Mouse (Mus musculus) neutrophil, adult 59 days (primary cell): ENCODE data around the gene Zmym4. TPM values are rescaled to one million over a fixed set of nuclear protein-coding genes. Genes with fewer than 3 reads are reported as not detected.

Experiments used
- total RNA-seq, 2 experiments: library from RNA; stranded (reverse); gene quantifications; 1 replicate in 1 of 2; 2 replicates in 1 of 2; pipeline ENCODE4 v1.2.4; 2023

Gene Zmym4
- total RNA-seq = 10 to 100 TPM; 10.3 to 12.3 TPM

GRCm38 (mm10) chr4:126967864-126968821, at the start of gene Zmym4:
Gene Zmym4, minus strand, starts transcription at chr4:126968135.

Other genes starting within 250 kb of the Zmym4 start
- not detected for gene Tfap2e, start 231.9 kb downstream of the Zmym4 start, total RNA-seq
- 10 to 100 TPM; 14.2 to 15.0 TPM for gene Ncdn, start 214.7 kb downstream of the Zmym4 start, total RNA-seq
- gene AU040320, start 214.6 kb downstream of the Zmym4 start, total RNA-seq = 10 to 100 TPM; 48.6 to 58.5 TPM
- 100 to 1,000 TPM; 348 to 397 TPM for gene Sfpq, start 53.2 kb upstream of the Zmym4 start, total RNA-seq
- 1 to 10 TPM; 6.7 to 7.6 TPM for gene Zmym1, start 93.0 kb upstream of the Zmym4 start, total RNA-seq
- 1 to 10 TPM; 5.9 to 9.3 TPM for gene Zmym6, start 109.2 kb upstream of the Zmym4 start, total RNA-seq
- 1 to 10 TPM; 4.7 TPM for gene Tmem35b, start 155.6 kb upstream of the Zmym4 start, total RNA-seq
- gene Dlgap3, start 201.1 kb upstream of the Zmym4 start, total RNA-seq = under 1 TPM in 1 of 2 experiments, not detected in 1; 0.33 TPM